Mouse (Mus musculus) layer of hippocampus, adult 8-10 months (tissue): ENCODE results near the gene Letm1. TPM values are rescaled to one million over a fixed set of nuclear protein-coding genes. Genes with fewer than 3 reads are reported as not detected.

Source experiments
- DNase-seq, 2 experiments: peaks; one replicate each; pipeline ENCODE4 v3.0.0; 2022; ENCODE audit warnings: low spot score in 2 of 2
- total RNA-seq, 4 experiments: library from RNA; stranded (reverse); gene quantifications; 2 replicates each; pipeline ENCODE4 v1.2.4; 2022

Gene Letm1
- total RNA-seq, 4 experiments from 2014 or later = 86.6 to 101 (median 92.9) TPM

DNA sequence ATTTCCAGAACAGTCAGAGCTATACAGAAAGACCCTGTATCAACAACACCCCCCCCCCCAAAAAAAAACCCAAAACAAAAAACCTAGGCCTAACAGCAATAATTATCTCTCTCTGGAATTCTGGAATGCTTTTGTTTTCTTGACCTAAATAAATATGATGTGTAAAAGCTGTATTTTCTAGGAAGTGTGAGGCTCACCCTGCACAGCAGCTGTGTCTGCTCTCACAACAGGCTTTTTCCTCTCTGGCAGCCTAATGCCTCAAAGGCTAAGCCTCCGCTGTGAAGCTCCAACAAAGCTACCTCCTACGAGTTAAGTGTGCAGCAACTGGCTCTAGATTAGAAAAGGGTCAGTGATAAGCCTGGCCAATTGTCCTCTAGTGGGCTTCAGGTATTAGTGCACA lies 73.6 kb downstream of the Letm1 start:
- no peak for DNase-seq

DNA sequence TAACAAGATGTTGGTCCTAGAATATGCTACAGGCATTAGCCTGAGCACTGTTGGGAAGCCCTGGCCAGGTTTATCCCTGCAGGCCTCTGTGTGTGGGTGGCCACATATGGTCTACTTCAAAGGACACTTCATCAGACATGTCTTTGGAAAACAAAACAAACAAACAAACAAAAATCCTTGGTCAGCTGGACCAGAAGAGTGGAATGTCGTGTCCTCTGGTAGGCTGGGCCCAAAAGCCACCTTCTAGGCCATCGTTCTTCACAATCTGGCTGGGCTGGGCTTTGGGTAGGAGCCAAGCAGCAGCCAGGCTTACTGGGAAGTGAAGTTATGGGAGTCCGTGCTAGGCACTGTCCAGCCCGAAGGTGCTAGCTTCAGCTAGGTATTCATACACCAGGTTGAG lies 75.5 kb downstream of the Letm1 start:
- no peak for DNase-seq

DNA sequence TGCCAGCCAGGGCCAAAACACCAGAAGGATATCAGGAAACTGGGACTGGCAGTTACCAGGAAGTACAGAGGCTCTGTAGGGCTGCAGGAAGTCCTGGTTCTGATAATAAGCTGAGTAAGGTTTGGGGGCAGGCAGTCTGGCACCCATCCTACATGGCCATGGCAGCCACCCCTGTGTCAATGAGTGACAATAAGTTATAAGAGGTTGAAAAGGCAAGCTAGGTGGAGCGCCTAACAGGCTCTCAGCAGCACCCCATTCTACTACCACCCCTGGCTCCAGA lies 76.3 kb downstream of the Letm1 start:
- no peak for DNase-seq

DNA sequence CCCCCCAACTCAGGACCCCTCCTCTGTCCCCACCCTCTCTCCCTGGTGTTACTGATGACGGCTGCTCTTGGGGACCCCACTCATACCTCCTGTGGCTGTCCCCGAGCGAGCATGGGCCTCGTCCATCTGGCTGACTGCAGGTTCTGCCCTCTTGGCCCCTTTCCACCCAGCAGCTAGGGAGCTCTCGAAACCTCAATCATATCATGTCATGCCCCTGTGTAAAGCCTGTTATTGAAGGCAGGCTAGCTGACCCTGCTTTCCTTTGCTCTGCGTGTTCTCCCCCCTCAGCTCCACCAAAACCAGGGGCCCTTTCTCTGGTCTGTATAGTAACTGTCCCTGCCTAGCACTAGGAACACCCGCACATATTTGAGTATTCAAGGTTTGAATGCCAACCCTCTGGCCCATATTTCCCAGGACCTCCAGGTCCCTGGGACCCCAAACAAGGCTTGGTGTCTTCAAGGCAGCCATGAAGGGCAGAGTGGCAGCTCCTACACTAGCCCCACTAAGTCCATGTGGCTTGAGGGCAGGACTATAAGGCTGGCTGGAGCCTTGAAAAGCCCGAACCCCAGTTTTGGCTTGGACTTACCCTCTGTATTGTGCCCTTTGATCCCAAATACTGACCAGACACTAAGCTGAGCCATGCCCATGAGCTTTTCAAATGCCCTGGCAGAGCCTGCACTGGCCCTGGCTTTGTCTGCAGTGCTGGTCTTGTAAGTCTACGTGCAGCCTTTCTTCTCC lies 76.8 kb downstream of the Letm1 start:
- DNase-seq = no peak

DNA sequence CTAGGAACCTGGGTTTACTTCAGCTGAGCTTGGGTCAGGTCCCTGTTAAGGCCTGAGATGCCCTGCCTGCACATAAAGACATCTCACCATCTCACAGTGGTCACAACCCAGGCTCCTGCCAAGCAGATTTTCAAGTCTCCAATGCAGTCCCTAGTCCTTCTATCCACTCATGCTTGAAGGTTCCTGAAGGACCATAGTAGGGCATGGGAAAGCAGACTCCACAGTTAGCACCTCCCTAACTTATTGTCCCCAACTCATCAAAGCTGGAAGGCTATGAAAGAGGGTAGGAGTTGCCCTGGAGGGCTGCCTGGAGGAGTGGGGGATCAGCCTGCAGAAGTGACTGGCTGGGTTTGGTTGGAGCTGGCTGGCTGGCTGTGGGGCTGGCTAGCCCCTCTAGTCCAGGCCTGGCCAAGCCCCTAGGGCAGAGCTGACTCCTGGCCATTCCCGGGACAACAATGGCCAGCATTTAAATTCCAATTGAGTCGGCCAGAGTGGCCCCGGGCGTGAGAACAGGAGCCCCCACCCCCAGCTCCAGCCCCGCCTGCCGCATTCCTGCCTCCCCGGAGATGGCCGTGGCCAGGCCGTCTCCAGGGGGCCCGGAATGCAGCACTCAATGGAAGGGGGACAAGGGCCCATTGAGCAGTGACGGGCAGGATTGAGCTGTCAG lies 77.5 kb downstream of the Letm1 start:
- peak; percentile 62 to 81 for DNase-seq

DNA sequence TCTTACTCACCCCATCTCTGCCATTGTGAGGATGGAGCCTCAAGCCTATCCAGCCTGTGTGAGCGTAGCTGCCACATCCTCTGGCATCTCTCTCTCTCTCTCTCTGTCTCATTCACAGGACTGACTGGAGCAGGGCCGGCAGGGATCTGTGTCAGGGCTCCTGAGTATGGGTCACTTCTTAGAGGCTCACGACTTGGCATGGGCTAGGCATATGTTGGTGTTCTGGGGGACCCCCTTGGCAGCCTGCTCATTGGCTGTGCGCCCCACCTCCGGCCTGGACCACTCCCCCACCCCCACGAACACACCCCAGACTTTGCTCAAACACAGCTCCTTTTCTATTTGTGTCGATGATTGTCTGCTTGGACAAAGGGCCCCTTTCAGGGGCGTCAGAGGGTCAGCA lies 78.6 kb downstream of the Letm1 start:
- no peak for DNase-seq

DNA sequence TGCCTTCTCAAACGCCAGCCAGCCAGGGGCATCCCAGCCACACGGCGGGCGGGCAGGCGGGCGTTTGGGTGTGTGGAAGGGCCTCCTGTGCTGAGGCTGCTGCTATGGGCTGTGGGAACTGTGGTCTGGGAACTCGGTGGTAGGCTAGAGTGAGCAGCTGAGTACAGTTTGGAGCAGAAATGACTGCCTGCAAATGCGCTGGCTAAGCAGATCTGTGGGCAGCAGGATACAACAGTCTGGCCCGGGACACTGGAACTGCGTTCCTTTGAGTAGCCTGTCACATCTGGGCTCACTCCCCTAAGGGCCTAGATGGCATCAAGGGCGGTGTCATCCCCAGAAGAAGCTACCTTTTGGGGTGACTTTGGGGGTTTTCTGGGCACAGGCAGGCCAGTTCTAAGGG lies 80.8 kb downstream of the Letm1 start:
- DNase-seq = no peak

DNA sequence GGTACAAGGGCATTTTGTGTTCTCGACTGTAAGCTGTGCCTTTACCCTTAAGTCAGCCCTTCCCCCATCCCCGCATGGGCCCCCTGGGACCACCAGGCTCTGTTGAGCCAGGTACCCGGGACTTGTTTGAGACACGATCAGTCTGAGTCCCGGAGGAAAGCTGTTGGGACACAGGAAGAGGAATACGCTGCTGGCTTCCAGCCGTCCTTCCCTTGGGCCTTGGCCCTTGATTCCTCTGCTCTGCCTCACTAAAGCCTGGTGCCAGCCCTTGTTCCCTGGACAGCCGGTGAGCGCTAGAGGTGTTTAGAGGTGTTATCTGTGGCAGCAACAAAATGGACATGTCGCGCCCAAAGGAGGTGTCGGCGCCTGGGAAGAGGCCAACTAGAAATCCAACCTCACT lies 82.6 kb downstream of the Letm1 start:
- DNase-seq = no peak

DNA sequence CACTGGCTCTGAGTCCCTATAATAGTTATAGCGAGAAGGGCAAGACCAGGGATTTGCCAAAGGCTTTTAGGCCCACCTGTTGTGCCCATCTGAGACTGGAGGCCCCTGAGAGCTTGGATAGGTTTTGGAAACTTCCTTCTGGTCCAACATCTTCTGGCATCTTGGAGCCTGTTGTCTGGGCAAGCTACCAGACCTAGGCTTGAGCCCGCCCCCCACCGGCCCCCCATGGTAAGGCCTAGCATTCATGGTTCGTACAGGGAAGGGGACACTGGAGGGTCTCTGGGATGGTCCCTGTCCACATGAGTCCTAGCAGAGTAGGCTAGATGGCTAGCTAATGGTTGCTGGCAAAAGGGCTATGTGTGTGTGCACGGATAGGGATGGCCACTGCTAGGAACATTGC lies 83.9 kb downstream of the Letm1 start:
- no peak for DNase-seq

DNA sequence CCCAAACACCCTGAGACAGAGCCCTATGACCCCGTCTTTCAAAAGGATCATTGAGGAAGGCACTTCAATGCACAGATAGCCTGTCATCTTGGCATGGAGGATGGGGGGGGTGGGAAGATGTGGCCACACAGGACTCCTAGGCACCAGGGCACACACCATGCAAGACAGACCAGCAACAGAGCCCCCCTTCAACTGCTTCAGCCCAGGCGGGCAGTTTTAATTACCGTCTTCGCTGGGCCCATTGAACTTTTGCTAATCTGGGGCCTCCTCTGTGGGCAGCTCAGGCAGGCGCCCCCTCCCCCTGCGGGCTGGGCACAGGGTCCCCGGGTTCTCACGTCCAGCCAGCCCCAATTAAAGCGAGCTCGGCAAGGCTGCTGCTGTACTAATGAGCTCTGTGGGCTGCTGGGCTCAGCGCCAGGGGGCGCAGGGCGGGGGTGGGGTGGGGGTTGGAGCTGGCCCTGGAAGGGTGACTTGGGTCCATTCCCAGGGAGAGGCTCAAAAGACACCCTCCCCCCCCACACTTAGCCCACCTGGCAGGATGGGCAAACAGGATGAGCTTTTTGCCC lies 84.6 kb downstream of the Letm1 start:
- DNase-seq = peak; percentile 59 to 68

DNA sequence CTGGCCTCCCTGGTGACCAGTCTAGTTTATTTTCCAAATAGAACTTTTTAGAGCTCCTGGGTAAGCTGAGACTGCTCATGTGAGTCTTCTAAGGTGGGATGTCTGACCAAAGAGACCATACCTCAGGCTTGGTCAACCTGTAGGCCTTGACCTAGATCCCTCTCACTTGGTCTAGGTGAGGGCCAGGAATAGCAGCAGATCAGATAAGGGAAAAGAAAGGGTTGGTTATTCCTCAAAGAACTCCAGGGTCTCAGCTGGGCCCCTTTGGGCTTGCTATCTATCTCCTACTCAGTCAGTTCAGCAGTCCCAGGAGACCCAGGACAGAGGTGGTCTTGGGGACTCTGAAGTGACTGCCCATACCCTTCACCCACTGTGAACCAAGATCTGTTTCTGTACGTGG lies 85.1 kb downstream of the Letm1 start:
- DNase-seq = no peak

DNA sequence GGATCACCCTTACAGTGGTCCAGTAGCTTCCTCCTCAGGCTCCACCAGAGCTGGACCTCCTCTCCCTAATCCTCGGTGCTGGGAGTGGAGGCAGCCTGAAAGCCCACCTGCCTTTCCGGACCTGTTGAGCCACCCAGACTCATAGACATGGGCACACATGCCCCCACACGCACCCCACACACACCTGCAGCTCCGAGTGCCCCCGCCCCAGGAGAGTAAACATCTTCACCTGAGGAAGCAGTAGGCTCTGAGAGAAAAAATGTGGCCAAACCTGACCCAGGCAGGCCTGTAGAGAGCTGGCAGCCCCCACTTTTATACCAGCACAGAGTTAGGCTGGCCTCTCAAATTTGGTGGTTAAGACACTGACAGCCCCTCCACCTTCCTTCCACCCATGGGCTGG lies 86.2 kb downstream of the Letm1 start:
- no peak for DNase-seq

DNA sequence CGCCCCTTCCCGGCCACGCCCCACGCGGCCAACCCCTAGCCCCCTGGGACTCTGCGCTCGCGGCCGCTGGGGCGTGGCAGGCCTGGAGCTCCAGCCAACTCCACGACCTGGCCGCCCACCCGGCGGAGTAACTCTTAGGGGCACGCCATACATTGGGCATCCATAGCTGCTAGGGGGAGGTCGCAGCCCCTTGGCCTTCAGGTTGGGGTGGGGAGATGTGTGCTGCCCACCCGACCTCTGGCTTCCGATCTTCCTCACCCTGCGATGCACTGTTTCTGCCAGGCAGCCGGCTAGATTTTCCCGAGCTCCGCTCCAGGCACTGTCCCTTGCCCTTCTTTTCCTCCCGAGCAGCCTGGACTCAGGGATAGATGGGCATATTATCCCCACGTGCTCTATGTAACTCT lies 86.9 kb downstream of the Letm1 start:
- no peak for DNase-seq

DNA sequence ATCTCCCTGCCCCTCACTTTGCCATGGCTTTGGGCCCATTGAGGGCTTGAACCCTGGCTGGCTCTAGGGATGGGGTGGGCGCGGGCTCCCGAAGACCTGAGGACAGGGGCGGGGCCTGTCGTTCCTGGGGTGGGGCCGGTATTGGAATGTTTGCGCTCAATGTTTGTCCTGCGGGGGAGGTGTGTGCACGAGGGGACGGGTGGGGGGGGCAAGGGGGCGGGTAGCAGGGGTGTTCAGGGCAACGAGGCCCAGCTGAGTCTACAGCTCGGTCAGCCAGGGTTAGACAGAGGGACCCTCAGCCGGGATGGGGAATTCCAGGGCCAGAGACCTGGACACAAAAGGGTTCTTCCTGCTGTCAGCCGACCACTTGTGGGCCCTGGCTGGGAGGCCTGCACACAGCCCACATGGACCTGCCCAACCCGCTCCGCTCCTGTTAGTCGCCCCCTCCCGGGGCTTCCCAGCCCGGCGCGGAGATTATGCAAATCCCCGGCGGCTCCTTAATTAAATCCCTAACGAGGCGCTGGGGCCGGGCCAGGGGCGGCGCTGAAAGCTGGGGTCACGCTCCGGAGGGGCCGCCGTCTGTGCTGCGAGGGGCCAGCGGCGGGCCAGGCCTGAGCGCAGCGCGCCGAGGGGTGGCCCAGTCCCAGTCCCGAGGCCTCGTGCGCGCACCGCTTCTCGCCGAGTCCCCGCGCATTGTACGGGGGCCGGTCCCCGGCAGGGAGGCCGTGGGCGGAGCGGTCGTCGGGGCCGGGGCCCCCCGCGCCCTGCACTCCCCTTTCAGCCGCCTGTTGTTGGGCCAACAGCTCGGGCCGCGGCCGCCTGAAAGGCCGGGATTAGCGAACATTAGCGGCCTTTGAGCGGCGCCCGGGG lies 87.5 kb downstream of the Letm1 start:
- DNase-seq = peak; percentile 52 to 63

DNA sequence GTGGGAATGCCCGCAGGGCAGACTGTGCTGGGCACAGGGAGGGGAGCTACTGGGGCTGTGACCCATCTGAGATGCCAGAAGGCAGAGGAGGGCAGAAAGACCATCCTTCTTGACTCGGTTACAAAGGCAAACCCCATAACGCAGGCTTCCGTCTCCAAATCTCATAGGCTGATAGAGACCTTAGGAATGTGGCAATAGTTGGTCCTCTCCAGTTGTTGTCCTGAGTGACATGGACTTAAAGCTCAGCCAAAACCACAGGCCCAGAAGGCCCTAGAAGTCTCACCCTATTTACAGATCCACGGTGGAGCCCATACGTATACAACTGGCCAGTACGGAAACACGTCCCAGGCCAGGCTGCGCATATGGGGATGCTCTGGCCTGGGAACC lies 88.2 kb downstream of the Letm1 start:
- DNase-seq = no peak

DNA sequence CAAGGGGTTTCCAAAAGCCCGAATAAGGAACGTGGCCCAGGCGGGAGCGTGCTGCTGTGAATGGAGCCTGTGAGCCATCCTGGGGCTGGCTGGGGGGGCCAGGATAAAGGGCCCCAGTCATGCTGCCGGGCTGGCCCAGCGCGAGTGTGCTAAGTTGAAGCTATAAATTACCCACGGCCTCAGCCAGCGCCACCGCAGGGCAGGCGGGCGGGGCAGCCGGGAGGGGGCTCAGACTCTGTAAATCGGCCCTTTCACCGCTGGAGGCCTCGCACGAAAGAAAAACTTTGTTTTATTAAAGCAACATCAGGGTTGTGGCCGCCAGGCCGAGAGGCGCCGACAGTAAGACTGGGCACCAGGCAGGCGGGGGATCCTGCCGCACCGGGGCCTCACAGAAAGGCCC lies 90.2 kb downstream of the Letm1 start:
- no peak for DNase-seq

DNA sequence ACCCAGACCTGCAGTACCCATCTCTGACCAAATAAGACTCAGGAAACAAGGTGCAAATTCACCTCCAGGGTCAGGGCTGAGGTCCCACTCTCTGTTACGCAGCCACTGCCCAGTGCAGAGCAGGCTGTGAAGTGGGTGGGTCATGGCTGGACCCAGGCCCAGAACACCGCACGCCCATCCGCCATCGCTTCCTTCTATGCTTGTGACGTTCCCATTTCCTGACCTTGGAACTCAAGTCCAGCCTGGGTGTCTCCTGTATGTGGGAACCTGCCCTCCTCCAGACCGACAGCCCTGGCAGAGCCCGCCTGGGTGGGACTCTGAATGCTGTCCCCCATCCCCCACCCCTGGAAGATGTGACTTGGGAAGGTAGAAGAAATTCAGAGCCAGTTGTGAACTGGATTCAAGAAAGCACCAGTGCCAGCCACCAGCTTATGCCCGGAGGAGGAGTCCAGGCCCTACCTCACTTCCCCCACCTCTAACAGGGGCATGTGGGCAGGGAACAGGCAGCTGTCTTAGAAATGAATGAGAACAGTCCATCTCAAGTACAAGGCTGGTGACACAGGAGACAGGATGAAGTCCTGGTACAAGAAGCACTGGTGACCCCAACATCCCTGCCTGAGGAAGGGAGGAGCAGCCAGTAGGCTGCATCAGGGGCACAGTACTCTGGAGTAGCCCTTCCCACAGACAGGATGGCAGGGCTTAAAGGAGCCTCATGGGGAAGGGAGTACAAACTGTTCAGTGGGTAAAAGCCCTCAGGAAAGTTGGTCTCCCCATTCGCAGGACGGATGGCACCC lies 92.6 kb downstream of the Letm1 start:
- DNase-seq = no peak
